Mouse (Mus musculus) layer of hippocampus, adult 2 months (tissue): ENCODE results near the gene Sostdc1. TPM values are rescaled to one million over a fixed set of nuclear protein-coding genes. Genes with fewer than 3 reads are reported as not detected.

Source experiments
- DNase-seq, 2 experiments: peaks; one replicate each; pipeline ENCODE4 v3.0.0; 2022; ENCODE audit warnings: low spot score in 2 of 2
- H3K27ac ChIP-seq: fragments of 200-600 bp; 2 replicates; pipeline ENCODE4 v1.8.1; 2022
- H3K4me3 ChIP-seq: fragments of 200-600 bp; 2 replicates; pipeline ENCODE4 v1.8.1; 2022; ENCODE audit warnings: mild to moderate bottlenecking
- CTCF ChIP-seq: fragments of 200-600 bp; conservative IDR thresholded peaks from 2 replicates; pipeline ENCODE4 v1.8.1; 2022; ENCODE audit warnings: antibody characterized with exemption, mild to moderate bottlenecking, moderate library complexity
- long read RNA-seq, 2 experiments: library from polyadenylated mRNA; stranded (forward); transcript quantifications; one replicate each; pipeline ENCODE4 v2.0.0; 2021; ENCODE audit warnings: borderline mapping rate in 2 of 2
- total RNA-seq, 2 experiments: library from RNA; stranded (reverse); gene quantifications; 2 replicates each; pipeline ENCODE4 v1.2.3; 2021

The Sostdc1 gene
- 1 to 10 TPM; 2.5 to 5.1 TPM for total RNA-seq
- long read RNA-seq, experiment 1, partial matches to known transcripts, result 0 of 2 reads
- long read RNA-seq, experiment 1, other reads (novel, unspliced or antisense), result 0 of 2 reads
- long read RNA-seq, experiment 2, result 0 reads

GRCm38 (mm10) chr12:36313916-36314315, at the start of gene Sostdc1:
Sostdc1 (plus strand) TSS chr12:36314139.
- DNase-seq, result no peak
- TF ChIP-seq CTCF, result no peak
- Histone ChIP-seq H3K27ac (peak within 1 kb of the TSS; percentile 49; the same call in 1 of the 2 replicates), H3K4me3 (peak within 1 kb of the TSS; percentile 43)

GRCm38 (mm10) chr12:36267670-36268246, 46.2 kb upstream of the Sostdc1 start:
- DNase-seq, result no peak
- TF ChIP-seq CTCF, result no peak
- Histone ChIP-seq H3K4me3 (no peak overlapping the region), H3K27ac (no peak overlapping the region)

DNA sequence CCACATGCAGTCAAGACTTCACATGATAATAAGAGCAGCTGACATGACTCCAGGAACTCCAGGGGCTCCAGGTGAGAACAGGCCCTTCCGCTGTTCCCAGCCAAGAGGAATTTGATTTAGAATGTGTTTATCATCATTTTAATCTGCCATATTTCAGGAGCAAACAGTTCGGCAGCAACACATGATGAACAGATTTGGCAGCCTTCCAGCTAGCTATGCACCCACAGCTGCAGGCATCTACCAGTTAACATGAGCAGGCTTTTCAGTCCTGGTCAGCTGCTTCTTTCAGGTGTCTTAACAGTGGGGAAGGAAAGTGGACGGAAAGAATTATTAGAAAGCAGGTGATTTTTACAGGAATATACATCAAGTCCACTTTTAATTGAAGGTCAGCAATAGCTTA, 39.1 kb upstream of the Sostdc1 start:
- Histone ChIP-seq H3K27ac (no peak overlapping the region), H3K4me3 (no peak overlapping the region)
- no peak for DNase-seq
- TF ChIP-seq CTCF, result no peak

GRCm38 (mm10) chr12:36289634-36290033, 24.3 kb upstream of the Sostdc1 start:
- TF ChIP-seq CTCF, result no peak
- H3K4me3 ChIP-seq, result no peak overlapping the region
- no peak for DNase-seq
- H3K27ac ChIP-seq, result no peak overlapping the region

GRCm38 (mm10) chr12:36290465-36290864, 23.5 kb upstream of the Sostdc1 start:
- Histone ChIP-seq H3K27ac (no peak overlapping the region), H3K4me3 (no peak overlapping the region)
- no peak for TF ChIP-seq CTCF
- no peak for DNase-seq

GRCm38 (mm10) chr12:36291346-36291745, 22.6 kb upstream of the Sostdc1 start:
- no peak overlapping the region for H3K4me3 ChIP-seq
- H3K27ac ChIP-seq, result no peak overlapping the region
- no peak for TF ChIP-seq CTCF
- DNase-seq, result no peak

DNA sequence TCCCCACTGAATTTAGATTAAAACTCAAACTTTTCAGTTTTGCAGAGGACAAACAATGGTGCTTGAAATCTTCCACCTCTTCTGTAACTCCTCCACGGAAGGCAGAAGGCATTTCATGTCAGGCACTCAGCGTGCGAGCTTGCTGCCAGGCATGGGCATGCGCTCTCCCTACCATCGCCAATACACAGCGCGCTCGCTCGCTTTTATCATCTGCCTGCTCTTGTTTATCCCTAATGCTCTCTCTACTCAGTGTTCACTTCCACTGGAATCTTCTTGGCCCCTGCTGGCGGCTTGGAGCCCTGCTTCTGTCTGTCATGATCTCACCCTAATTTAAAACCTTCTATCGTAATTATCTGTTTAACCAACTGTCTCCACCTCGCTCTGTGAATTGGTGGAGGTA, 11.6 kb upstream of the Sostdc1 start:
- TF ChIP-seq CTCF, result peak; percentile 40
- peak overlapping the region; percentile 67 for H3K27ac ChIP-seq
- DNase-seq, result peak; percentile 43 to 61
- H3K4me3 ChIP-seq, result peak overlapping the region; percentile 54

GRCm38 (mm10) chr12:36302905-36303642, 10.9 kb upstream of the Sostdc1 start:
- Histone ChIP-seq H3K4me3 (peak overlapping the region; percentile 54; the same call in 1 of the 2 replicates), H3K27ac (peak overlapping the region; percentile 67; the same call in 1 of the 2 replicates)
- TF ChIP-seq CTCF, result no peak
- no peak for DNase-seq

- Histone ChIP-seq H3K27ac (no peak overlapping the region), H3K4me3 (no peak overlapping the region)
- no peak for DNase-seq
- TF ChIP-seq CTCF, result no peak
Measured at GRCm38 (mm10) chr12:36308737-36309420, 5.1 kb upstream of the Sostdc1 start.

- Histone ChIP-seq H3K27ac (no peak overlapping the region), H3K4me3 (no peak overlapping the region)
- DNase-seq, result no peak
- TF ChIP-seq CTCF, result no peak
Measured at GRCm38 (mm10) chr12:36313015-36313414, 924 bp upstream of the Sostdc1 start.

- H3K27ac ChIP-seq, result peak overlapping the region; percentile 49; the same call in 1 of the 2 replicates
- TF ChIP-seq CTCF, result no peak
- DNase-seq, result peak in 1 of 2 experiments; percentile 25
- H3K4me3 ChIP-seq, result peak overlapping the region; percentile 43
Measured at GRCm38 (mm10) chr12:36314446-36314845, 507 bp downstream of the Sostdc1 start.

GRCm38 (mm10) chr12:36315527-36315926, 1.6 kb downstream of the Sostdc1 start:
- no peak for DNase-seq
- H3K4me3 ChIP-seq, result no peak overlapping the region
- TF ChIP-seq CTCF, result no peak
- H3K27ac ChIP-seq, result no peak overlapping the region

DNA sequence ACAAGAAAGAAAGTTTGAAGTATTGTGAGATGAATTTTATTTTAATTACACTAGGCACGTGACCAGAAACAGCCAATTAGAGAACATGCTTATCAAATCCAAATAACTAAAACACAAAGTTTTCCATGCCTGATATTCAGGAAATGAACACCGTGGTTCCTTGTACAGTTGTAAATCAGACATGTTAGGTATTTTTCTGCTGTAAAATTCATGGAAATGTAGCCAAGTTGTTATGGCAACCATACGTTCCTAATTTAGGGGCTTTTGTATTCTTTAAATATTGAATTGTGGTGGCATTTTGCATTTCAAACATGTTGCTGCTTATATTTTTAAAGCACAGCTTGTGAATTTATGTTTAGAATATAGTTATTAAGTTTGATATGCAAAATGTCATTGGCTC, 2.1 kb downstream of the Sostdc1 start:
- no peak for TF ChIP-seq CTCF
- H3K4me3 ChIP-seq, result no peak overlapping the region
- no peak for DNase-seq
- H3K27ac ChIP-seq, result no peak overlapping the region
